Mouse (Mus musculus) right cerebral cortex, adult 2 months (tissue): Measurements from ENCODE around the gene Tcerg1l.

Experiments
- DNase-seq, 2 experiments: peaks; one replicate each; pipeline ENCODE4 v3.0.0; 2021 to 2022; ENCODE audit warnings: low spot score in 2 of 2

Gene Tcerg1l

DNA sequence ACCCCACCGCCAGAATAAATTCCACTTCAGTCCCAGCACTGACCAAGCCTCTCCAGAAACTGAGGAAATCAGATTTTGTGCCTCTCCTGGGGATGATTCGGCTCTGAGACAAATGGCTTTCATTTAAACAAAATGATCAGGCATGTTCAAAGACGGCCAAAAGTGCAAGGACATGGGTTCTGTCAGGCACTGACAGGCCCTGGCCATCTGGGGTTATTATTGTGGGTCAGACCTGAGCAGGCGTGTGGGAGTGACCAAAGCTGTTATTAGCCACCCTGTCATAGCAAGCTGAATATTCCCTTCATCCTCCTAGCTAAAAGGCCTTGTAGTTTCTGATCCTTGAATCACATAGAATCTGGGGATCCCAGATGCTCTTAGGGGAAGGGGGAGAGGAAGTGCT, 174.6 kb downstream of the Tcerg1l start:
- no peak for DNase-seq

DNA sequence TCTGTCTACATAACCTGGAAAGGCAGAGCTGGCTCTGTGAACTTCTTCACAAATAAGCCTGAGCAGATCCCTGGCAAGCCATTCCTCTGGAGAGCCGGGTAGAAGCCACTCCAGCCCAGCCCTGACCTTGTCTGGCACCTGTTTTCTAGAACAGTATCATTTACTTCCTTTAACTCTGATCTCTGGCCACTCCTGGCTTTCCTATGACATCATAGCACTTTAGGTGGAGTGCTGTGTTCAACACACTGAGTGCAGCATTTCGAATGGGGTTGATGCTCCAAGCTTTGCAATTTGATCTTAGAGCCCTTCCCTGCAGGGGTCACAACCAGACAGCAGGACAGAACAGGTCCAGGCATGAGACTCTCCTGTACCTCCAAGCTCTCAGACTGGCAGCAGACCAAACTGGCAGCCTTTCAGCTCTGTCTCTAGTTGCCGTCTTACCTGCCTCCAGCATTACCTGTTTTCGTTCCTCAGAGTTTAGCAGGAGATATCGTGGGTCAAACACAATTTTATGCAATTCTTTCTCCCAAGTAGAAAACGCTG, 179.9 kb downstream of the Tcerg1l start:
- no peak for DNase-seq

DNA sequence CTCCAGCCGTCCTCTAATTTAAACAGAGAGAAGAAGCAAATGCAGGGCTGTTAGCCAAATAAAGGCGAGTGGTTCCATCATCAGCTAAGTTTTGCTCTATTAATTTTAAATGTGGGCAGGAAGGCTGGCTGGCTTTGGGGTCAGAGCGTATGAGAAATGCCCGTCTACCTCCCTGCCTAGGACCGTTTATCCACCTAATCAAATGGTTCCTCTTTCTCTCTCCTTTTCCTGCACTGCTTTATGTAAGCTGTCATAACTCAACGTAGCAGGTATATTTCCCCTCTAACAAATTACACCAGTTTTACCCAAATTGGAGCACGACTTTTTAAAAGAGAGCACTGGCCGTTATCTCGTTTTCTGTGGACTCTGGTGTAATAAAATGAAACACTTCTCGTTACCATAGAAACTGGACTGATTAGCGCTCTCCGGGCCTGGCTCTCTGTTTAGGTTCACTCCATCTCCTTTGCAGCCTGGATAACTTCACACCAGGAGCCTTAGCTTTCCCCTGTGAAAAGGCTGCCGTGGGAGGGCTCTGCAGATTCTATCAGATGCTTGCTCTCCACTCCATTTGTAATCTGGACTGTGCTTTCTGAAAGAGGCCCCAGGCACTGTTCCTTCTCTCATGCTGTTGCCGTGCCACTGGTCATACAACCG, 182.2 kb downstream of the Tcerg1l start:
- peak; percentile 21 to 39 for DNase-seq

DNA sequence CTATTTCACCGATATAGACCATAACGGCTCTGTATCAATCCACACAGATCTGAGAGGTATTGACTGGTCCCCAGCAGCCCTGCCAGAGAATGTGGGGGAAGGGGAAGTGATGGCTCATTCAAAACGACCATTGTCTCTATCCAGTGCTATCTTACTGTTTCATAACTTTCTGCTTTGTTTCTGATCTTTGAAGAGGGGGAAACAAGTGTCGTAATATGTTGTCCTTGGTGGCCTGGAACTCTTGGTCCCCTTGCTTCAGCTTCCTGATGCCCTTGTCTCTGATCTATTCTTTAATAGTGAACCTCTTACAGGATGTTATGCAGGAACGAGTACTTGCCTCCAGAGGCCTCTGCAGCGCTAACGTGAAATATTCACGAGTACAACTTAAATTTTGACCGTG, 182.8 kb downstream of the Tcerg1l start:
- no peak for DNase-seq

DNA sequence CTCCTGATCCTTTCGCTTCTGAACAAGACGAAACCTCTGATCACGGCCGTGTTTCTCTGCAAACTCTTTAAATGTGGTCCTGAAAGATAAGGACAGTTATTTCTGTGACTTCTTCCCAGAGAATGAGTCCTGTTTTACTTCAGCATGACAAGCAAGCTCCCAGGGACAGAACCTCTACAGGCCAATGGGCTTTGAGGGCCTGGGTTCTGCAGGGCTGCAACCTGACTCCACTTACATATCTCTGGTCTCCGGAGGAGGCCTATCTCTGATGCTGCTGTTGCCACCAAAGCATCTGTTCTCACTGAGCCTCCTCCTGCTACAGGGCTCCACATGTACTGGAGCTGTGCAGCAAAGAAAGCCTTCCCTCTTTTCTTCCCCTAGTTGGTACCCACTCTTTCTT, 187.8 kb downstream of the Tcerg1l start:
- DNase-seq, result no peak

DNA sequence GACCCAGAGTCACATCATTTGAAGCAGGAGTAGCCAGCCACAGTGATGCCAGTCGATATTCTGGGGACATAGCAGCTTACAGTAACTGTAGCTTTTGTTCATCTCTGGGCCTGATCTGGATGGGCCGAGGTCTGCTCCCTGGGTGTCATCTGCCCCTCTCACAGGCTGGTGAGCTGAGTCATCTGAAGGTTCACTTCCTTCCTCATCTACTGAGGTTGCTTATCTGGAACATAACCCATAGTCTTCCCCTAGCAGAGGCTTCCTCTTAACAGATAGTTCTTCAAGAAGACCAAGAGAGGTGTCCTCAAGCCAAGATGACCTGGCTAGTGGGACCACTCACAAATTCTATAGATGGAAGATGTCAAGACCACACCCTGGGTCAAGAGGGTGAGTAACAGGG, 192.4 kb downstream of the Tcerg1l start:
- DNase-seq, result no peak

DNA sequence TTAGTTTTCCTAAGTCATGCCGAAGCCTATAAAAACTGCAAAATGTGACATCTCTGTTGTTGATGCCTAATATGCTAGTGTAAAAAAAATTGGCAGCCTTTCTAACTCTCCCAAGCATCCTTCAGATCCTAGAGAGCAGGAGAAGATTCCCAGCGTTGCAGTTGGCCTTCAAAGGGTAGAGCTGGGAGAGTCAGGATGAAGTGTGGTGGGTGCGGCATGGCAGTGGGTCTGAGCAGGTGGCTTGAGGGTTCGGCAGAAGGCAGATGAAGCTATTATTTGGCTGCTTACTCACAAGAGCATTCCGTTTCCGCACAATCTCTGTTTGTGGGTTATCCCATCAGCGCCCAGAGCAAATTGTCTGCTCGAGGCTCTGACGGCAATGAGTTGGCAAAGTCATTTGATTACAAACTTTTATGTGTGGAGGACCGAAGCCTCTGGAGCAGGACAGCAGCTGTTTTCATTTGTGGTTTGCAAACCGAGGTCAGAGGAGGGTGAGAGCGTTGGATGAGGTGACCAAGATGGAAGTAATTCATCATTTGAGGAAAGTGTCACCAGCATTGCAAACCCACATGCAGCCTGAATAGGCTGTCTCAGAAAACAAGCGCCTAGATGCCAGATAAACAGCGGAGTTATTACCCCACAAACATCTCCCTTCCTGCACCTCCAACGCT, 195.2 kb downstream of the Tcerg1l start:
- no peak for DNase-seq

DNA sequence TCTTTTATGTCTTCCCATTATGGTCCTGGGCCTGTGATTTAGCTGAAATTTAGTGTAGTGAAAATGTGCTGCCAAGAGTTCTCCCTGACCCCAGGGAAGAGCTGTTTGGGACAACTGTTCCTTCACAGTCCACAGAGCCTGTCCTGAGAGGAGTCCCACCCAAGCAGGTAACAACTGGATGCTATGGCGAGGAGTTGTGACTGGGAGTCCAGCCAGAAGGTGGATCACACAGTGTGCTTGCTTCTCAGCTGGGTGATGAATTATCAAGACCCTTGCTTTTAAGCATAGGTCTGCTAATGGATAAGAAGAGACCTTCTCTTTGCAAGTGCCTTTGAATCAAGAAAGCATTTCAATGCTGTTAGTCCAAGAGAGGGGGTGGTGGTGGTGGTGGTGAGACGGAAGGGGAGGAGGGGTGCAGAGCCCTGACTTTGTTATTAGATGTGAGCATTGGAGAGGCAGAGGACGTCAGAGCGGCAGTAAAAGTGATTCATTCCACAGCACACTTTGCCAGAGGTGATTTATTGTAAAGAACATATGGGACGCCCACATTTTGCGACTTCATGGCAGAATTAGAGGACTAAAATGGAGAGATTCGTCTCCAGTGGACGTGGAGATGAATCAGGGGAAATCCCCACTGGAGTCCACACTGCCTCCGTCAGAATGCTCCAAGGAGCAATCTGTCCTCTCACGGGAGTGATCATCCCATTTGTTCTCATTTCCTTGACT, 198.0 kb downstream of the Tcerg1l start:
- DNase-seq, result peak; percentile 70 to 71

DNA sequence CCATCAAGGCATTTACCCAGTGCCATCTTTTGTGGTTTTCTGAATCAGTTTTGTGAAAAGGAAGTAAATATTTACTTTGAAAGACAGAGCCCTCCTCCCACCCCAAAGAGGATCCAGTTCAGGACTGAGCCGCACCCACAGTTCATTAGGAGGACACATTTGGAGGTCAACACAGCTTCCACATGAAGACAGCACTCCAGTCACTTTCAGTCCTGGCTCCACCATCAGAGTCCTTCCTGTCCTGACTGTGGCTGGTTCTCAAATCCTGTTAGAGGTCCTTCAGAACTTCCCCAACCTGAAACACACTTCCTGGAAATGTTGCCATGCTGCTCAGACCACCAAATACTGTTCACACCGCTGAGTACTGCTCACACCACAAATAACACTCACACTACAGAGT, 201.4 kb downstream of the Tcerg1l start:
- DNase-seq, result no peak

DNA sequence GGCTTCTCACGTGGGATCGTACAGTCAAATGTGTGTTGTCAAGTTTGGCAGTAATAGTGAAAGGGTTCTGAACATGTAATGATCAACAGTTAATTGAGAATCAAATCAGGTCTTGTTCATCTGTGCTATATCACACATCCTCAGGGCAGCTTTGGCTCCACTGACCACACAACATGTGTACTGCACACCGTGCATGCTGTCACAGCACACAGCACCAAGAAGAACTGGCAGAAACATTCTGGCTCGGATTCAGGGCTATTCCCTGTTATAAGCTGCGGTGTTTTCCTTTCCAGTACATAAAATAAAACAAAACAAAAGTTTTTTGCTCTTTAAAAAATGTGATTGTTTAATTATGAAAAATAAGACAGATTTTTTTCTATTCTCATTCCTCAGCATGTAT, 213.3 kb downstream of the Tcerg1l start:
- DNase-seq, result no peak

DNA sequence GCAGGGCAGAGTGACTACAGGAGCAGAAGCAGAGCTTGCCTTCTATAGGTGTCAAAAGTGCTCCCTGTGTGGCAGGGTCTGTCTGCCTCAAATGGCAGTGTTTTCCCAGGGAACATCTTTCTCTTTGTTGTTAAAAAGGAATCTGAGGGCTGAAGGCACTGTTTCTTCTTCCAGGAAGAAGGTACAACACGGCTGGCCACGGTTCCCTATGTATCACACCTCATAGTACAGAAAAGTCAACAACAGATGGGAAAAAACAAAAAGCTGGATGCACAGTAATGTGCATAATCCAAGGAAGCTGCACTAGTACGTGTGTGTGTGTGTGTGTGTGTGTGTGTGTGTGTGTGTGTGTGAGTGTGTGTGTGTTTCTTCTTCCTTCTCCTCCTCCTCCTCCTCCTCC, 215.3 kb downstream of the Tcerg1l start:
- DNase-seq, result no peak

DNA sequence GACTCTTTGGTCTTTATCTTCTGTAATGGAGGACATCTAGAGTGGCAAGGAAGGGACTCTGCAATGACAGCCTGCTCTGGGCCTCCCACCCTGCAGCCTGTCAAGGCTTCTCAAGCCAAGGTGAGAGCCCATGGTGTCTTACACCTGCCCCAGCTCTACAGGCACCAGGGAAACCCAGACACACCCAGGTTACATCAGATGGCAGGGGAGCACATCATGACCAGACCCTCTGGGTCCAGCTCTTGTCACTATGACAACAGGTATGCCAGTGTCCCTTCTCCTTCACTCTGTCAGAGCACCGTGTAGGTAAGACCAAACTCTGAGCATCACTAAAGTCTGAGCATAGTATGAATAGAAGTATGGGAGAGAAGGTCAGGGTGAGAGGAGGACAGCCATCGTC, 218.9 kb downstream of the Tcerg1l start:
- no peak for DNase-seq

DNA sequence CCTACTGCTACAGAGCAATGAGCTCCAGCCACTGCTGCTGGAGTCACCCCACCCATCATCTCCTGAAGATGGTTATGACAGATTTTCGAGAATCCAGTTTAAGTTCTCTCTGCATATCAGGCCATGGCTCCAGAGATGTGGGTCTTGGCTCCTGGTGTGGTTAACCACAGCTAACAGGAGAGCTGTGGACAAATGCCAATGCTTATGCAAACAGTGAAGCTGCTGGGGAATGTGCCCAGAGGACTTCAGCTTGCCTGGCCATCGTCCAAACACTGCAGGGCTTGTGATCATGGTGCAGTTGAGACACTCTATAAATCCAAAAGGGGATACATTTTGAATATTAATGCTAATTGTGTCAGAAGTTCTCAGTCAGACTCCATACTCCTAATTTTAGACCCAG, 221.5 kb downstream of the Tcerg1l start:
- peak; percentile 27 to 34 for DNase-seq

DNA sequence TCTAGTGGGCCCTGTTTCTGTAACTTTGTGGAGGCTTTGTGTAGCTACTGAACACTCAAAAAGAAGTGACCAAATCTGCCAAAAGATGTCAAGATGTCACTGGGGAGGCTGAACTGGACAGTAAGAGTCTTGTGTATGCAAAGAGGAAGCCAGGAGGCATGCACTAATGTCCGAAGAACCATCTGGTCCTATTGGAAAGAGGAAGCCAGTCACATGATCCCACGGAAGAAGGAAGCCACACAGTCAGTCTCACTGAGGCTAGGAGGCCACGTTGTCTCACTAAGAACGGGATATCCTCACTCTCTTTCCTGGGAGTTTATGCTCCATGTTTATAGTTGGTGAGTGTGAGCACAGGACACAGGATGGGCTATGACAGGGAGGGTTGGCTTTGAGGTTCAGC, 227.1 kb downstream of the Tcerg1l start:
- no peak for DNase-seq
